In genomic region chr11:18115693-18116450, GRCm38 (mm10) we compare ENCODE assay signal across 8 mouse cellular contexts.
DNase-seq lines count a peak whose midpoint lies in the region; ATAC-seq lines count a peak whose summit lies in the region.

No protein-coding gene starts in this region.

- DNase-seq in adrenal gland, postnatal 25 days = peak; percentile 18
- DNase-seq in adrenal gland, adult 8-10 months = no peak
- DNase-seq in MN1 (ENCODE audit: low spot score) = peak; percentile 12
- DNase-seq in frontal cortex, postnatal 10 days (ENCODE audit: low spot score in 2 of 2) = peak; percentile 36 to 43
- peak; percentile 33 for DNase-seq in layer of hippocampus, adult 11-12 months (ENCODE audit: low spot score)
- DNase-seq in lung, postnatal 25 days (ENCODE audit: low spot score) = peak; percentile 0

- ATAC-seq in megakaryocyte progenitor cell, adult 5-6 weeks (replicated peaks; ENCODE audit: poor library complexity) = no peak
- no peak for ATAC-seq in kidney, embryonic 16.5 days (ENCODE audit: low FRiP score, low TSS enrichment)

- H3K27ac ChIP-seq in kidney, embryonic 16.5 days (ENCODE audit: low read length) = no peak overlapping the region

- no peaks in the 10 kb centered on the region for H3K4me1 ChIP-seq in kidney, embryonic 16.5 days (ENCODE audit: insufficient read depth, low read length)

- no peaks in the 10 kb centered on the region for H3K9me3 ChIP-seq in kidney, embryonic 16.5 days (ENCODE audit: low read length)

- no peak overlapping the region for H3K4me3 ChIP-seq in kidney, embryonic 16.5 days (ENCODE audit: low read length)

- 81% methylated on average over 9 of the region's 9 CpGs for WGBS in kidney, embryonic 16.5 days

- H3K9ac ChIP-seq in kidney, embryonic 16.5 days (replicated peaks; ENCODE audit: low read length) = no peak overlapping the region

- H3K27me3 ChIP-seq in kidney, embryonic 16.5 days (ENCODE audit: insufficient read depth, low read length) = no peaks in the 10 kb centered on the region

- H3K36me3 ChIP-seq in kidney, embryonic 16.5 days (ENCODE audit: insufficient read depth, low read length) = no peaks in the 10 kb centered on the region

- H3K4me2 ChIP-seq in kidney, embryonic 16.5 days (replicated peaks; ENCODE audit: low read depth, low read length) = no peak overlapping the region
